Mouse (Mus musculus) ES-Bruce4 (cell line): ENCODE results near the gene Lrrc28. TPM values are rescaled to one million over a fixed set of nuclear protein-coding genes. Genes with fewer than 3 reads are reported as not detected.

Source experiments
- H3K27ac ChIP-seq: 2 replicates; pipeline ENCODE4 v1.5.1; 2012; ENCODE audit warnings: low read length, inconsistent platforms; ENCODE audit not compliant: insufficient read depth
- H3K27me3 ChIP-seq: 2 replicates; pipeline ENCODE4 v1.6.1; 2012; ENCODE audit warnings: mild to moderate bottlenecking, low read length, inconsistent platforms; ENCODE audit not compliant: control insufficient read depth, poor library complexity, insufficient read depth, severe bottlenecking
- H3K36me3 ChIP-seq: 2 replicates; pipeline ENCODE4 v1.6.1; 2012; ENCODE audit warnings: inconsistent platforms, mild to moderate bottlenecking, low read length, moderate library complexity; ENCODE audit not compliant: control insufficient read depth, poor library complexity, insufficient read depth, severe bottlenecking
- H3K4me1 ChIP-seq: one replicate; pipeline ENCODE4 v1.8.1; 2011; ENCODE audit warnings: low read length; ENCODE audit not compliant: control insufficient read depth, insufficient read depth
- H3K4me3 ChIP-seq: 2 replicates; pipeline ENCODE4 v1.5.1; 2011; ENCODE audit warnings: low read depth, mild to moderate bottlenecking, low read length
- H3K9ac ChIP-seq: 2 replicates; pipeline ENCODE4 v1.6.1; 2012; ENCODE audit warnings: low read depth, mild to moderate bottlenecking, inconsistent platforms; ENCODE audit not compliant: poor library complexity, severe bottlenecking
- H3K9me3 ChIP-seq: replicated peaks from 2 replicates; pipeline ENCODE4 v1.6.1; 2012; ENCODE audit warnings: mild to moderate bottlenecking, low read length, inconsistent platforms; ENCODE audit not compliant: control insufficient read depth, poor library complexity, insufficient read depth, severe bottlenecking
- CTCF ChIP-seq: IDR thresholded peaks from one replicate; pipeline ENCODE4 v1.8.1; 2011; ENCODE audit warnings: low read depth, low read length
- EP300 ChIP-seq: IDR thresholded peaks from 2 replicates; pipeline ENCODE4 v1.6.1; 2011; ENCODE audit warnings: low read depth, low read length; ENCODE audit not compliant: insufficient read depth
- POLR2A ChIP-seq: IDR thresholded peaks from one replicate; pipeline ENCODE4 v1.8.1; 2011; ENCODE audit warnings: low read length; ENCODE audit not compliant: insufficient read depth
- polyA plus RNA-seq: library from polyadenylated mRNA; stranded (reverse); fragments of >200 nt; gene quantifications from 2 replicates; pipeline ENCODE4 v1.2.4, GENCODE M21; 2011; ENCODE audit warnings: low read depth; ENCODE audit not compliant: missing spikeins, insufficient read depth, insufficient read length

The Lrrc28 gene
- polyA plus RNA-seq, 1 experiment, result 34.5 TPM

DNA sequence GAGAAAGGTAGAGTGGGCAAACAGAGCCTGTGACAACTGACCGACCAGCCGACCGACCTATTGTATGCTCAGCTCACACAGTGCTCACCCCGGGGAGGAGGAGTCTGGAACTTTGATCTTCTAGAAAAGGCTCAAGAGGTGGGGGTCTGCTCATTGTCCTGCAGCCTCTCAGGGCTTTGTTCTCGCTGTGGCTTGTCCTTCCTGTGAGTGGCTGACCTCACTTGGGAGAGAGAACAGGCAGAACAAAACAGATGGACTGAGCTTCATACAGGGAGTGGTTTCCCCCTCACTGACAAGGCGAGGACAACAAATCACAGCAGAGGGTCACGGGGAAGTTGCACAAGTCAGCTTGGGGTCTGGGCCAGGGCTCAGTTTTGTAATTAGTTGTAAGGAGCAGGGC is 181.5 kb downstream of the Lrrc28 start:
- Histone ChIP-seq H3K36me3 (no peaks in the 10 kb centered on the region), H3K27ac (no peak overlapping the region), H3K9ac (no peak overlapping the region), H3K4me1 (no peaks in the 10 kb centered on the region), H3K9me3 (no peaks in the 10 kb centered on the region), H3K27me3 (no peaks in the 10 kb centered on the region), H3K4me3 (no peak overlapping the region)
- TF ChIP-seq POLR2A (no peak), EP300 (no peak), CTCF (no peak)

Other genes starting within 250 kb of the Lrrc28 start
- 31.7 and 42.0 TPM in 2 replicates for gene Ttc23, start 2.1 kb upstream of the Lrrc28 start, polyA plus RNA-seq
- gene Synm, start 114.5 kb upstream of the Lrrc28 start, polyA plus RNA-seq, result 5.3 and 6.1 TPM in 2 replicates